Mouse (Mus musculus) brain, adult 2 months (tissue): ENCODE results near the gene Mad1l1.

Experiments
- DNase-seq: peaks from one replicate; pipeline ENCODE4 v3.0.0; 2011; ENCODE audit warnings: low read depth, low spot score

The Mad1l1 gene

DNA sequence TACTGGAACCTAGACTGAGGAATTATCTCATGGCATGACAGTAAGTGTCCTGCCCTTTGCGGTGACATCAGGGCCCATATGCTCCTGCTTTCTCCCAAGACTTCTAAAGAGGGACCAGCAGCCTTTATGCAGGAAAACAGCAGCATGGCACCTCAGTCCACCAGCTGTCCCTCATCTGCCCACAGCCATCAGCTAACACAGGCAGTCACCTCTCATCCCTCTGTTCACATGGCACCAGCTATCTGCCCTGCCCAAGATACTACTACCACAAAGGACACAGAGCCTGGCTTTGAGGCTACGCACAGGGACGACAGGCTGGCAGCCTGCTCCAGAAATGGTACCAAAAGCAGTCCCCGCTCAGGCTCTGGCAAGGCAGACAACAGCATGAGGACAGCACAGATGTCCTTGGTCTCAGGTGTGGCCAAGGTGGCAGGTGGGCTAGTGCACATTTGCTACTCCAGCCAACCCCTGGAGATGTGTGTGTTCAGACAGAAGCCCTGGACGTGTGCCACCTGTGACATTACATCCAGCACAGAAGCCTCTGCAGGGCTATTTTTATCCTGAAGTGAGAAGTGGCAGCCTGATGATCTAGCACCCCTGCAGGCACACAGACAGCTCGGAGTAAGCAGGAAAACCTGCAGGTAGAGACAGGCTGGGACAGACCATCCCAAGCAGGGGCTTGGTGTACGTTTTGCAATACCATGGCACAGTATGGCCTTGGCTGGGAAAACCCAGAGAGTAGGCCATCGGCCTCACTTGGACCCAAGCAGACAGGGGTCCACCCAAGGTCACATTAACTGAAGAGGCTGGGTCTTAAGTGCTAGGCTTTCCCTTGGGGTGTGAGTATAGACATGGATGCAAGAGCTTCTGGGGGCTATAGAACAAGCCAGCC, 185.4 kb downstream of the Mad1l1 start:
- DNase-seq: peak; percentile 85

DNA sequence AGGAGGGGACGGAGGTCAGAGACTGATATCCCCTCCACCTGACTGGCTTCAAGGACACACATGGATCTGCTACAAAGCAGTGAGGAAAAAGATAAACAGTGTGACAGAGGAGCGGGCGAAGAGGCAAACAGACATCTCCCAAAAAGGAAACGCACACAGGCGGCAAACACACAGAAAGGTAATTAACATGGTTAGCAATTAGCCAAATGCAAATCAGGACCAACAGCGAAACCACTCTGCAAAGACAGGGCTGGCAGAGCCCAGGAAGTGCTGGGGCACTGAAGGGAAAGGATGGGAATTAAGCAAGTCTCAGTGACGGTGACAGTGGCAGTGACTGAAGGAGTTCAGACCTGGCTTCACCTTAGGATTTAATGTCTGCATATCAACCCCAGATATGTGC, 187.3 kb downstream of the Mad1l1 start:
- DNase-seq: peak; percentile 49

DNA sequence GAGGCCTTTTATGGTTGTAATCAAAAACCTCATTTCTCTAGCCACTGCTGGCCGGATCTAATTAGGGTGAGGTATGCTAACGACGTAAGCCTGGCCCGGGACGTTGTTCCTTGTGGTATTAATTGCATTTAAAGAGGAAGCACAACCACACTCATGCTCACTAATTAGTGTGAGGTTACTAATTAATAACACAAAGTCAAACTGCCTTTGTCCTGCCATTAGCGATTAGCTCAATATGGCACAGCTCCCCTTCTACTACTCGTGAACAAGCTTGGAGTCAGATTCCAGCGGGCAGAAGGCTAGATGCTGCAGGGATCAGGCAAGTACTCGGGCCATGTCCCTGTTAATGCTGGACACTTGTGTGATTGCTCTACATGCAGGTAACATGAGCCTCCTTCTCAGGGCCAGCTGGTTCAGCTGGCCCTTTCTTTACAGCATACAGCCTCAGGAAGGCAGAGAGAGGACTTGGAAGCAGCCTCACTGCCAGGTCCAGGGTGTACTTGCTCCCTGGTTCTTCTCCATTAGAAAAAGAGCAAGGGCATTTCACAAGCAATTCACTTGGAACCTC, 192.9 kb downstream of the Mad1l1 start:
- no peak for DNase-seq

DNA sequence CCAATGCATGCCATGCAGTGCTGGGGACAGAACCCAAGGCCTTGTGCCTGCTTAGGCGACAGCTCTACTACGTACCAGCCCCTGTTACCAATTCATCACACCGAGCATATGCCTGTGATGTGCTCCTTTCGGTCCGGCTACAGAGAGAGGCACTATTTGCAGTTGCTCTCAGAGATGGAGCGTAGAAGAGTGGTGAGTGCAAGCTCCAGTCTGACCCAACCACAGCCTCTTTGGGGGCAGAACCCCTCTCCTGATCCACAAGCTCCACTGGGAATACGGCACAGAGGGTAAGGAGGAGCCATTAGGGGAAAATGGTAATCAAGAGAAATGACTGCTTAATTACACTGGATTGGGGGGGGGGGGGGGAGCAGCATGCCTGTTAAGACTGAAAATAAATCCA, 193.4 kb downstream of the Mad1l1 start:
- no peak for DNase-seq

DNA sequence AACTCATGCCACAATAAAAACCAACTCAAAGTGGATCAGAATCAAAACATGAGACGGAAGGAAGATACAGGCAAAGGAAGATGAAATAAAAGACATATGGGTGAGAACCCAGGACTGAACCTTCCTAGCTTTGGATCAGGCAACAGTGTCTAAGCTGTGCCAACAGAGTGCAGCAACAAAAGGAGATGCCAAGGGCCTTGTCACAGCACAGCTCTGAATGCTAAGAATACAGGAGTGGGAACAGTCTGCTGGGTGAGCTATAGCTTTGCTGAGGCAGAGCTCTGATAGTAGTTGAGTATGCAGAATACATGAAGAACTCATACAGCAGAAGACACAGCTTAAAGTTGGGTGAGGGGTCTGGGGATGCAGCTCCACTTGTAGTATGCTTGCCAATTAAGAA, 196.7 kb downstream of the Mad1l1 start:
- peak; percentile 63 for DNase-seq

DNA sequence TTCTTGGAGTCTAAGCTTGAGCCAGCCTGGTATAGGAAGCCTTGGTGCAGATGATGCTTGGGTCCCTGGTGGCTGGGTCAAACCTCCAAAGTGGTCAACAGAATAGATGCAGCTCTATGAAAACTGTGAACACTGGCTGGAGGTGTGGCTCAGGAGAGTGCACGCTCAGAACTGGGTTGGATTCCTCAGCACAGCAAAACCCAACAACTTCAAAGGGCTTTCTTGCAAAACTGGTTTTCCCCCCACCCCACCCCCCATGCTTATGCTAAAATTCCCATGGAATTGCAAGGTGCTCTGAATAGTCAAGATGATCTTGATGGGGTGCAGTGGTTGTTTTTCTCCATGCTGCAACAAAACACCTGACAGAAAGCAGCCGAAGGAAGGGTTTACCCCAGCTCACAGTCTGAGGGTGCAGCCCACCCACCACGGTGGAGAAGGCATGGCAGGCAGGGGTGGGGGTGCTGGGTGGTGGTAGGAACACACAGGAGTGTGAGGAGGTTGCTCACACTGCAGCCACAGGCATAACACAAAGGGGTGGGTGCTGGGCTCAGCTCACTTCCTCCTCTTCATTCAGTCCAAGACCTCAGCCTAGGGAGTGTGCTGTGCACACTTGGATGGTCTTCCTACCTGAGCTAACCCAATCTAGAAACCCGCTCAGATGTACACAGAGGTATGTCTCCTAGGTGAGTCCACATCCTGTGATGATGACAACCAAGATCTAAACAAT, 197.5 kb downstream of the Mad1l1 start:
- DNase-seq: no peak

DNA sequence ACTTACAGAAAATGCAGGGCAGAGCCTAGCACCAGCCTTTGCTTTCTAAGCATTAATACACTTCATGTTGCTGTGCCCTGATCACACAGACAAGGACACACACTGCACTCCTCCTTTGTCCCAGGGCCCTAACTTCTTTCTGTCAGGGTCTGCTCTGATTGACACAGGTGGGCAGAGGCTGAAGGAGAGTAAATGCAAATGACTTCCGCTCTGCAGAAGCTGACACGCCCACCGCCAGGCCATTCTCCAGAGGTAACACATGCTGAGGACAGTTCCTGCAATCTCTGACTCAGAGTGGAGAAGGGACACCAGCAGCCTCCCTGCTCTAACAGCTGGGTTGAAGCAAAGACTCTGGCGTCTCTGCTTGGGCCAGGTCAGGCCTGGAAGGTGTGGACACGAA, 198.2 kb downstream of the Mad1l1 start:
- no peak for DNase-seq

DNA sequence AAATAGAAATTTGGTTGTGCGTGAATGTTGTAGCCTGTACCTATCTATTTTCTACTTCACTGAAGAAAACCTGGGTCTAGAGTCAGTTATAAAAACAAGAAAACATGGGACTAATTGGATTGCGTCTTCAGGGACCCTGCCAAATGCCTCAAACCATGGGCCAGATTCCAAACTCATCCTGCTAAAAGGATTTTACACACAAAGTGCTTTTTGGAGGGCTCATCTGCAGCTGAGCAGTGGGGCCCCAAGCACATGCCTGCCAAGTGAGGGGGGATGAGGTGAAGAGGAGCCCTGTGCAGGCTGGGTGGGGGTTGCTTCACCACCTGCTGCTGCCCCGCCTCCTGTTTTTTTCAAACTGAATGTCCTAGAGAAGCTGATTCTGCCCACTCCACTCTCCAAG, 199.4 kb downstream of the Mad1l1 start:
- DNase-seq: no peak

DNA sequence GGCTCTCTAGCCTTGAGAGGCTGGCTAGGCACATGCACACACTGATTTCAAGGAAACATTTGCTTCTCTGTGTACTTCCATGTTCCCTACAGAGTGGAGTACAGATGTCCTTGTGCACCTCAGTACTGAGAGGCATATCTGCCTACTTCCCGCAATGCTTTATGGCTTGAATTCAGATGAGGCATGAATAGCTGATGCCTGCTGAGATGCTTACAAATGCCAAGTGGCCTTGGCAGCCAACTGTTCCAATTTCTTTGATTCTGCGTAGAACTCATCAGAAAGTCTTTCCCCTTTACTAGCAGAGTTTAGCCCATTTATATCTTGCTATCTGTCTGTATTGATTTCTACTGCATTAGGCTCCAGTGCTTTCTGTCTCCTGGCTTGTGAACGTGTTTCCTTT, 202.4 kb downstream of the Mad1l1 start:
- DNase-seq: peak; percentile 68

DNA sequence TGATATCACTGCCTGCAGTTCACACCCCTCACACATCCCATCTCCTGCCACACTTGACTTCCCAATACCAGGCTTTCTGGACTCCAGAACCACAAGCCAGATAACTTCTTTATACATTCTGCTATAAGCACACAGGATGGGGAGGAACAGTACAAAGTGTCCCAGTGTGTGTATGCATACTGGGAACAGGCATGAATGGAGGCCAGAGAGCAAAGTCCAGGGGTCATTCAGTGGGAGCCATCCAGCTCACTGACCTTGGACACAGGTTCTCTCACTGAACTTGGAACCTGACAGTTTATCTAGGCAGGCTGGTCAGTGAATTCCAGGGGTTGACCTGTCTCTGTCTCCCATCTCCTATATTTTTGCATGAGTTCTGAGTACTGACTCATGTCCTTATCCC, 203.4 kb downstream of the Mad1l1 start:
- DNase-seq: no peak

DNA sequence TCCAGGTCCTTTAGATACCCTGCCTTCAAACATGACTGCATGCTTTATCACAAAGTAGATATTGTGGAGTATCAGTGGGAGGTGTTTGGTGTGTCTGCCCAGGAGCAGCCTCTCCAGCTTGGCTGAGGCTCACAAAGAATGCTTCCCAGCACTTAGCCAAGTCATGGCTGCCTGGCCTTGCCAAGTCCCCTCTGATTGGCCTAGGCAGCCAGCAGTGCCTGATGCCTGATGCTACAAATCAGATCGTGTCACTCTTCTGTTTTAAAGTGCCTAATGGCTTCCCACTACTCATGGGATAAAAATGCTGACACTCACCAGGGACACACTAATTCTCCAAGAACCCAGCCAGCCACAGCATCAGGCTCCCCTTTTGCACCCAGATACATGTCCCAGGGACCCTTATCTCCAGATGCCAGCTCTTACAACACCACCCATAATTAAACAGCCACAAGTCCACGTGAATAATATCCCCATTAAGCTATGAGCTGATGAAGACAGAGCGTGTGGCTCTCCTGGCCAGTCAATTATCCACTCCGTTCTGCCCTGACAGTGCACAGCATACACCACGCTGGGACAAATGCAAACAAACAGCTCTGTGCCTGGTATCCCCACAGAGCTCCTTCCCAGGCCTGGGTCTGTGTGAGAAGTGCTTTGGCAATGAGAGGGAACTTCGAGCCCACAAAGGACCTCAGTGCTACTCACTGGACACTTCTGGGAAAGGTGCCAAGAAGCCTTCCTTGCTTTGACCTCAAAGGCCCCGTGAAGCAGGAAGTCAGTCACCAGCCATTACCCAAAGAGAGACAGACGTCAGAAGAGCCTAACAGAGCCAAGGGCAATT, 205.7 kb downstream of the Mad1l1 start:
- peak; percentile 76 for DNase-seq

DNA sequence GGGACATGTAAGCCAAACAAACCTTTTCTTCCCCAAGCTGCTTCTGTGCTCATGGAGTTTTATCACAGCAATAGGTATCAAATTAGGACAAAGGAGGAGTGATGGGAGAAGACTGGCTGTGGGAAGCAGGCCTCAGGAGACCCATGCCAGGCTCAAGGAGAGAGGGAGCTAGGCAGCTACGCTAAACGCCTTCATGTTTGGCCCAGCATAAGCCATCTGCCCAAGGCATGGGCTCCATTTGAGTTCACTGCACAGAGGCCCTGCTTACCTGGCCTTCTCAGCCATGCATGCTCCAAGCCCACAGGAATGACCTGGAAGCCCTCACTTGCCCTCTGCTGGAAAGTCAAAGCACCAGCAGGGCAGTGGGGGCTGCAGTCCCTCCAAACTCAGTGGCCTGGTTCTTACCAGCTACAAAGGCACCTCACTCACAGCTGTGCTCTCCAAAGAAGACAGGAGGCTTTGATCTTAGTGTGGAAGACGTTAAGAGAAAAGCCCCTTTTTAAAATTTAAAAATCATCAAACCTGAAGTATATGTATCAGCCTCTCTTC, 206.8 kb downstream of the Mad1l1 start:
- DNase-seq: no peak

DNA sequence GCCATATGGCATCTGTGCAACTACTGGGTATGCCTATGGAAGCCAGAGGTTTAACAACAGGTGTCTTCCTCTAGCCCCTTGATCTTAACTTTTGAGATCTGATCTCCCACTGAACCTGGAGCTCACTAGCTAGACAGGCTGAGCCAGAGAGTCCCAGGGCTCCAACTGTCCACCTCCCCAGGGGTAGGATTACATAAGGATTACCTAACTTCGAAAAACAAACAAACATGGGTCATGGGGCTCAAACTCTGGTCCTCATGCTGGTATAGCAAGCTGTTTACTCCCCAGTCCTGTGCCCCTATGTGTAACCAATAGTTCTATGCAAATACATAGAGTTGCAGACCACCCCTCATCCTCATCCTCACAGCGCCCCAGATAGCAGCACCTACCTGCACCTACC, 208.1 kb downstream of the Mad1l1 start:
- no peak for DNase-seq

DNA sequence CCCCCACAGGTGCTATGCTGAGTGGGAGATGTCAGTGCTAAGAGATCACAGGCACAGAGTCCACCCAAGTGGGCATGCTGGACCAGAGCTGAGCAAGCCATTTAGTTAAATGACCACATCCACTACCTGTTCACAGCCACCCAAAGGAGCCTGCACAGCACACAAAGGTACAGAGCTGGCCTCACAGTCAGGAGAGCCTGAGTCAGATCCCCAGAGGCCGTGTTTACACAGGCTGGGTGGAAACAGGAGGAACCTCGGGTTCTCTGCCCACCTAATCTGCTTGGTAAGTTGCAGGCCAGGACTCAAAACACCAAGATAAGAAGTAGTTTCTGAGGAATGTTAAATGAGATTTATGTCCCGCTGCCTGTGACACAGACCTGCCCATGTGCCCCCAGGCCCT, 211.3 kb downstream of the Mad1l1 start:
- DNase-seq: no peak

DNA sequence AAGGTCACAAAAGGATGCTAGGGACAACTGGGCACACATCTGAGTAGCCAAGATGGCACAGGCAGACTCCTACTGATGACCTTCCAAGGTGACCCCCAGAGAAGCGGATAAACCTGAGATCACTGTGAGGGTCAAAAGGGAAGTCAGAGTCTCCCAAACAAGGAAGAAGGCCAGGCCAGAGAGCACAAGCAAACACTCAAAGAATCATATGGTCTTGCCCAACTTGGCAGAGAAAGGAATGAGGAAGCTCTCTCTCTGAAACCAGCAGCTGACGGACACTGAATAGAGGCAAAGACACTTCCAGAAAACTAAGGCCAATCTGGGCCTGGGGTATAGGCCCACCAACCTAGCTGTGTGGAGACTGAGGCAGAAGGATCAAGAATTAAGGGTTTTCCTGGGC, 213.4 kb downstream of the Mad1l1 start:
- DNase-seq: no peak

DNA sequence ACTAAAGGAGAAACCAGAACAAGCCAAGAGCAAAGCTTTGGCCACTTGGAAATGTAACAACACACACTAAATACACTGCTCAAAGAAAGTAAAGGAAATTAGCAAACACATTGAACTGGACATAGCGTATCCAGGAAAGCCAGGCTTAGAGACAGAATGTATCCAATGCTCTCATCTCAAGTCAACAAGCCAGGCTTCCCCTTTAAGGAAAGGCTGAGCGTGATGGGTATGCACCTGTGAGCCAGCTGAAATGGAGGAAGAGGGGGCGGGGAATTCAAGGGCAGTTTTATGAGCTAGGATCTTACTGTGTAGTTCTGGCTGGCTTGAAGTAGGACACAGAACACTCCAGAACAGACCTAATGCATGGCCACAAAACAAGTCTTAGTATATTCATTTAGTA, 215.3 kb downstream of the Mad1l1 start:
- no peak for DNase-seq

DNA sequence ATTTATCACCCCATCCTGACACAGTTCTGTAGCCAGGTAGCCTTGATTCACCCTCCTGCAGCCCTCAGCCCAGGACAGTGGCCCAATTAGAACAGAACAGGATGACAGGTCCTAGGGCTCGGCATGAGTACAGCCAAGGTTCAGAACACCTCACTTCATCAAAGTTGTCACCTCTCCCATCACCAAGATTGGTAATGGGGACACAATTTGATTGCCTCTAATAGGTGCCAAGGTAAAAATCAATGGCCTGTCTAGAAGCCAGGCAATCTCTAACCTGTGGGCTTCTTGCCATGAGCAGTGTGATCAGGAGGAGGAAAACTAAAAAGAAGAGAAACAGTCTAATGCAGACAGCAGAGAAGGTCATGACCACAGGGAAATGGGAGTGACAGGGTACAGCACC, 216.5 kb downstream of the Mad1l1 start:
- no peak for DNase-seq

DNA sequence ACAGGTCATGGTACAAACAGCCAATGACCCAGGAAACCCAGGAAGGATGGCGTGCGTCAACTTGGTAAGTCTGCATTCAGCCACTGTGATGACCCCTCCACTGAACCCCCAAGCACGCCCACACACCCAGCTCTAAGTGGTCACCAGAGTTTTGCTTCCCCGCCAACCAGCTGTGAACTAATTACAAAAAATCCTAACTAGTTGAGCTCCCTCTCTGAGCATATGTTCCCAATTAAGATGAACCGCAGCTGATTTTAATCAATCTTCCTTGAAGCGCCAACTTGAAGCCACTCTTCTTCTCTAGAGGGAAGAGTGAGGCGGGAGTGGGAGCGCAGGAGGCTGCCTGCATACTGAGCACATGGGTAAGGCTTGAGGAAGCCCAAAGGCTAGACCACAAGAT, 218.6 kb downstream of the Mad1l1 start:
- DNase-seq: no peak

DNA sequence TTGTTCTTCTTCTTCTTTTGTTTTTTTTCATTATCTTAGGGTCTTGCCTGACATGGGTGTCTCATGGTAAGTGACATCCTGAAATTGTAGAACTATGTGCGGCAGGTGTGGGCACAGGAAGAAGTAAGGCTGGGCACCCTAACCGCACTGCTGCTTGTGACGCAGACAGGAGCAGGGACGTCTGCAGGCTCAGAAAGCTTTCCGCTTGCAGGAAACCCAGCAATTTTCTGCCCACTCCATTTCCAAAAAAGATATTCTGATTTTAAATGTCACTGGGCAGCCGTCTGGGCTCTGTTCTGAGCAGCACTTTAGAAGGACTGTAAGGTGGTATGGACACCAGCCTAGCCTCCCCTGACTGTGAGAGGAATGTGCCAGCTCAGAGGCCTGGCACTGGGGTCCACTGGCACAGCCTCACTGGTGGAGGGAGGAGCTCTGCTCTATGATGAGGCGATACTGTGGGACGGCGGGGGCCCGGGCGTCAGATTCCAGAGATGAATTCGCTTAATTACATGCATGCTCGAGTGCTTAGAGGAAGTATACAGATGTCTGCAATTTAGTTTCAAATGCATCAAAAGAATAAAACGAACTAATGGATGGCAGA, 219.8 kb downstream of the Mad1l1 start:
- peak; percentile 77 for DNase-seq

DNA sequence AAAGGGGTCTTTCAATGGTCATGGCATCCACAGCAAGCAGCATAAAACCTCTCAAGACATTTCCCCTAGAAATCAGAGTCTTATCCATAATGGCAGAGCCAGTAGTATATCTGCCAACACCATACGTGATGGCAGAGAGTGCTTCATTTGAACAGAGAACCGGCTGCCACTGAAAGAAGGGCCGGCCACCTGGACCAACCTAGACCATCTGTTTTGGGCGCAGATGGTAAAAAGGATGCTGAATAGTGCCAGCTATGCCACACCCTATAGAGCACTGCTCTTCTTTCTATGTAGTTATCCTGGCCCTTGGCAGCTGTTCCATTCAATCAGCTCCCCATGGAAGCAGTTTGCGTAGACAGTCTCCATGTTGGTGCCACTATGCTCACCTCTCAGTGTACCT, 222.6 kb downstream of the Mad1l1 start:
- DNase-seq: peak; percentile 86

DNA sequence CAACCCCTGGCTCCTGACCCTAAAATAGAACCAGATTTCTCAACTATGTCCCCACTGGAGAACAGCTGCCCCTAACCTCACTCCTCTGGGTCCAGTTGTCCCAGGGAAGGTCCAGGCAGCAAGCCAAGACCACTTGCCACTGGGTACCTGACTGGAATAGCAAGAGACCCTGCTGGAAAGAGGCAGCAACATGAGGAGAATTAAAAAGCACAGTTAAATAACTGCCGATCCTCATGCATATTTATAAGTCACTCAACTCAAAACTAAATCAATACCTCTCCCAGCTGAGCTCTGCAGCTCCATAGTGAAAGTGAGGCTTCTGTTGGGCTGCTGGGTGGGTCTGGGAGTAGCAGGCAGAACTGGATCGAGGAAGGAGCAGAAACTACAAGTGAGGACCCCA, 226.1 kb downstream of the Mad1l1 start:
- peak; percentile 59 for DNase-seq
